Mouse (Mus musculus) MEL (cell line): ENCODE results near the gene Oasl1. TPM values are rescaled to one million over a fixed set of nuclear protein-coding genes. Genes with fewer than 3 reads are reported as not detected.

ENCODE experiments used
- DNase-seq: peaks from one replicate; pipeline ENCODE4 v3.0.0; 2011; ENCODE audit warnings: low read depth, low spot score
- H3K27ac ChIP-seq: 2 replicates; pipeline ENCODE4 v1.5.1; 2012; ENCODE audit warnings: low read depth, mild to moderate bottlenecking, control low read depth, low read length, moderate library complexity; ENCODE audit not compliant: control insufficient read depth
- H3K27me3 ChIP-seq, 2 experiments: fragments of 150-350 bp in 1 of 2; sonication (generic) in 1 of 2; 2 replicates each; pipeline ENCODE4 v1.6.1; 2012; ENCODE audit warnings: low read length in 2 of 2, mild to moderate bottlenecking in 2 of 2, improper control_type of control experiment in 1 of 2, moderate library complexity in 1 of 2; ENCODE audit not compliant: insufficient read depth in 2 of 2, control insufficient read depth in 1 of 2
- H3K36me3 ChIP-seq, 2 experiments: 2 replicates each; pipeline ENCODE4 v1.6.1; 2012 to 2014; ENCODE audit warnings: low read length in 2 of 2, improper control_type of control experiment in 1 of 2, inconsistent platforms in 1 of 2, mild to moderate bottlenecking in 1 of 2; ENCODE audit not compliant: insufficient read depth in 2 of 2, control insufficient read depth in 1 of 2
- H3K4me1 ChIP-seq, 2 experiments: fragments of 150-350 bp in 1 of 2; sonication (generic) in 1 of 2; 2 replicates each; pipeline ENCODE4 v1.6.1; 2012; ENCODE audit warnings: low read length in 2 of 2, improper control_type of control experiment in 1 of 2, mild to moderate bottlenecking in 1 of 2; ENCODE audit not compliant: insufficient read depth in 2 of 2, control insufficient read depth in 1 of 2
- H3K4me3 ChIP-seq, 2 experiments: fragments of 150-350 bp in 1 of 2; sonication (generic) in 1 of 2; 2 replicates each; pipeline ENCODE4 v1.5.1; 2012; ENCODE audit warnings: low read depth in 2 of 2, low read length in 2 of 2, mild to moderate bottlenecking in 2 of 2, moderate library complexity in 2 of 2, control low read depth in 1 of 2, improper control_type of control experiment in 1 of 2; ENCODE audit not compliant: control insufficient read depth in 1 of 2, insufficient read depth in 1 of 2
- H3K79me2 ChIP-seq: 2 replicates; pipeline ENCODE4 v1.6.1; 2012; ENCODE audit warnings: mild to moderate bottlenecking, low read length, moderate library complexity; ENCODE audit not compliant: control insufficient read depth, poor library complexity, insufficient read depth
- H3K9ac ChIP-seq: 2 replicates; pipeline ENCODE4 v1.6.1; 2012; ENCODE audit warnings: low read depth, mild to moderate bottlenecking, control low read depth, low read length, moderate library complexity; ENCODE audit not compliant: control insufficient read depth, poor library complexity, severe bottlenecking
- H3K9me3 ChIP-seq: fragments of 150-350 bp; sonication (generic); replicated peaks from 2 replicates; pipeline ENCODE4 v1.6.1; 2012; ENCODE audit warnings: mild to moderate bottlenecking, low read length, improper control_type of control experiment, moderate library complexity; ENCODE audit not compliant: insufficient read depth
- BHLHE40 ChIP-seq: IDR thresholded peaks from 2 replicates; pipeline ENCODE4 v1.6.1; 2012; ENCODE audit warnings: low read depth, mild to moderate bottlenecking, inconsistent platforms, low read length, improper control_type of control experiment, borderline replicate concordance
- CHD1 ChIP-seq: IDR thresholded peaks from 2 replicates; pipeline ENCODE4 v1.6.1; 2012; ENCODE audit warnings: low read depth, mild to moderate bottlenecking, inconsistent platforms, low read length, improper control_type of control experiment
- CTCF ChIP-seq, 3 experiments: IDR thresholded peaks in 2 of 3; conservative IDR thresholded peaks in 1 of 3; 2 replicates each; pipeline ENCODE4 v1.5.1; 2011 to 2012; ENCODE audit warnings: low read length in 3 of 3, low read depth in 2 of 3, mild to moderate bottlenecking in 2 of 3, improper control_type of control experiment in 1 of 3, inconsistent platforms in 1 of 3, mixed read lengths in 1 of 3, moderate library complexity in 1 of 3; ENCODE audit not compliant: control insufficient read depth in 1 of 3, insufficient read depth in 1 of 3, poor library complexity in 1 of 3, severe bottlenecking in 1 of 3
- ELF1 ChIP-seq: IDR thresholded peaks from 2 replicates; pipeline ENCODE4 v1.6.1; 2014; ENCODE audit warnings: low read depth, mild to moderate bottlenecking, inconsistent platforms, low read length, improper control_type of control experiment, moderate library complexity
- EP300 ChIP-seq, 2 experiments: IDR thresholded peaks; 2 replicates each; pipeline ENCODE4 v1.6.1; 2011; ENCODE audit warnings: improper control_type of control experiment in 2 of 2, low read length in 2 of 2, low read depth in 1 of 2, mild to moderate bottlenecking in 1 of 2
- ETS1 ChIP-seq: IDR thresholded peaks from 2 replicates; pipeline ENCODE4 v1.6.1; 2012; ENCODE audit warnings: low read depth, mild to moderate bottlenecking, inconsistent platforms, low read length, improper control_type of control experiment, moderate library complexity
- GABPA ChIP-seq: IDR thresholded peaks from 2 replicates; pipeline ENCODE4 v1.6.1; 2012; ENCODE audit warnings: low read depth, mild to moderate bottlenecking, inconsistent platforms, low read length, improper control_type of control experiment, moderate library complexity
- GATA1 ChIP-seq: IDR thresholded peaks from 2 replicates; pipeline ENCODE4 v1.6.1; 2011; ENCODE audit warnings: low read depth, low read length, improper control_type of control experiment
- MAX ChIP-seq: IDR thresholded peaks from 2 replicates; pipeline ENCODE4 v1.6.1; 2011; ENCODE audit warnings: low read length, improper control_type of control experiment
- MAZ ChIP-seq: IDR thresholded peaks from 2 replicates; pipeline ENCODE4 v1.6.1; 2012; ENCODE audit warnings: low read depth, mild to moderate bottlenecking, inconsistent platforms, low read length, improper control_type of control experiment
- POLR2A ChIP-seq, 2 experiments: IDR thresholded peaks; 2 replicates each; pipeline ENCODE4 v1.6.1; 2011 to 2012; ENCODE audit warnings: low read length in 2 of 2, mild to moderate bottlenecking in 2 of 2, control low read depth in 1 of 2, improper control_type of control experiment in 1 of 2, low read depth in 1 of 2, moderate library complexity in 1 of 2; ENCODE audit not compliant: control insufficient read depth in 1 of 2, insufficient read depth in 1 of 2, poor library complexity in 1 of 2
- RAD21 ChIP-seq: IDR thresholded peaks from 2 replicates; pipeline ENCODE4 v1.6.1; 2011; ENCODE audit warnings: mild to moderate bottlenecking, low read depth, low read length, improper control_type of control experiment
- SIN3A ChIP-seq: IDR thresholded peaks from 2 replicates; pipeline ENCODE4 v1.6.1; 2012; ENCODE audit warnings: low read length, improper control_type of control experiment, inconsistent platforms
- TAL1 ChIP-seq: IDR thresholded peaks from 2 replicates; pipeline ENCODE4 v1.6.1; 2012; ENCODE audit warnings: mild to moderate bottlenecking, inconsistent platforms, low read length, moderate library complexity, mixed read lengths
- TCF12 ChIP-seq: IDR thresholded peaks from 2 replicates; pipeline ENCODE4 v1.6.1; 2014; ENCODE audit warnings: low read depth, mild to moderate bottlenecking, inconsistent platforms, low read length, improper control_type of control experiment, moderate library complexity
- UBTF ChIP-seq: IDR thresholded peaks from 2 replicates; pipeline ENCODE4 v1.6.1; 2012; ENCODE audit warnings: low read depth, mild to moderate bottlenecking, inconsistent platforms, low read length, improper control_type of control experiment, moderate library complexity, borderline replicate concordance; ENCODE audit not compliant: insufficient read depth
- USF1 ChIP-seq: IDR thresholded peaks from 2 replicates; pipeline ENCODE4 v1.6.1; 2014; ENCODE audit warnings: low read depth, mild to moderate bottlenecking, inconsistent platforms, low read length, improper control_type of control experiment, moderate library complexity
- ZMIZ1 ChIP-seq: IDR thresholded peaks from 2 replicates; pipeline ENCODE4 v1.6.1; 2012; ENCODE audit warnings: low read depth, mild to moderate bottlenecking, inconsistent platforms, low read length, improper control_type of control experiment, moderate library complexity
- polyA plus RNA-seq, 2 experiments: library from polyadenylated mRNA; stranded (reverse) in 1 of 2; unstranded in 1 of 2; fragments of >175 nt in 1 of 2; fragments of >200 nt in 1 of 2; gene quantifications; 2 replicates each; pipeline versions ENCODE4 v1.2.1 to v1.2.4; 2012; ENCODE audit warnings: low replicate concordance in 2 of 2, low read depth in 1 of 2; ENCODE audit not compliant: insufficient read length in 2 of 2, insufficient read depth in 1 of 2, missing spikeins in 1 of 2
- total RNA-seq: library from RNA; depleted of rRNA; stranded (reverse); fragments of 300-350 nt; gene quantifications from 2 replicates; pipeline ENCODE4 v1.2.3, GENCODE M21; 2012

Oasl1 gene
- total and polyA plus RNA-seq, 3 experiments, result 8.2 to 33.3 TPM; not detected in 1

GRCm38 (mm10) chr5:114922366-114922731 is 691 bp upstream of the Oasl1 start (continued):
- TF ChIP-seq RAD21 (no peak), BHLHE40 (peak; percentile 25; the same call in 1 of the 2 replicates), CHD1 (peak; percentile 92), ZMIZ1 (no peak), SIN3A (0 out of 2 replicates have a peak, but pooled peaks have one; percentile 47), TCF12 (no peak), GABPA (no peak)

GRCm38 (mm10) chr5:114926153-114926684 is 3.2 kb downstream of the Oasl1 start:
- H3K9me3 ChIP-seq, result no peaks in the 10 kb centered on the region
- H3K4me1 ChIP-seq, result peaks cover 9 to 41% of the 10 kb centered on the region in 2 experiments
- peaks cover 3% of the 10 kb centered on the region; the same call in 1 of the 2 replicates for H3K79me2 ChIP-seq
- peak overlapping the region; percentile 91 for H3K27ac ChIP-seq
- TF ChIP-seq RAD21, result no peak
- no peak for TF ChIP-seq ZMIZ1
- TF ChIP-seq MAX, result no peak
- no peak for TF ChIP-seq UBTF
- TF ChIP-seq GATA1, result peak; percentile 54; the same call in 1 of the 2 replicates
- TF ChIP-seq TAL1, result peak; percentile 56
- no peak for TF ChIP-seq MAZ
- 0 out of 4 replicates have a peak, but pooled peaks of 1 of the 2 experiments have one; percentile 30 for TF ChIP-seq EP300 (IDR thresholded peaks at IDR 0.05; ENCODE audit: low read depth in 1 of 2, low read length in 2 of 2)
- TF ChIP-seq ELF1, result no peak
- no peak for TF ChIP-seq USF1
- no peak for TF ChIP-seq CTCF (IDR thresholded peaks at IDR 0.05 in 2 of 3, conservative IDR thresholded peaks at IDR 0.05 in 1 of 3; ENCODE audit: control insufficient read depth in 1 of 3, insufficient read depth in 1 of 3, low read depth in 2 of 3, low read length in 3 of 3, poor library complexity in 1 of 3, severe bottlenecking in 1 of 3)
- no peak for TF ChIP-seq CHD1
- no peak; the same call in 1 of the 2 replicates for TF ChIP-seq ETS1
- TF ChIP-seq SIN3A, result no peak
- no peak for TF ChIP-seq POLR2A (IDR thresholded peaks at IDR 0.05; ENCODE audit: control insufficient read depth in 1 of 2, insufficient read depth in 1 of 2, low read depth in 1 of 2, low read length in 2 of 2, poor library complexity in 1 of 2)
- peak overlapping the region; percentile 31 for H3K9ac ChIP-seq
- H3K27me3 ChIP-seq, result no peaks in the 10 kb centered on the region
- peak; percentile 53 for DNase-seq
- peaks cover 0 to 32% of the 10 kb centered on the region in 2 experiments; a peak in 2 of 4 replicates for H3K36me3 ChIP-seq
- peak overlapping the region in 1 of 2 experiments; percentile 16; a peak in 2 of 4 replicates for H3K4me3 ChIP-seq
